Mouse (Mus musculus): ENCODE results near the gene Cenpc1. TPM values are rescaled to one million over a fixed set of nuclear protein-coding genes. Genes with fewer than 3 reads are reported as not detected.

Gene Cenpc1
- polyA plus RNA-seq, 1 experiment, result 3.2 TPM

DNA sequence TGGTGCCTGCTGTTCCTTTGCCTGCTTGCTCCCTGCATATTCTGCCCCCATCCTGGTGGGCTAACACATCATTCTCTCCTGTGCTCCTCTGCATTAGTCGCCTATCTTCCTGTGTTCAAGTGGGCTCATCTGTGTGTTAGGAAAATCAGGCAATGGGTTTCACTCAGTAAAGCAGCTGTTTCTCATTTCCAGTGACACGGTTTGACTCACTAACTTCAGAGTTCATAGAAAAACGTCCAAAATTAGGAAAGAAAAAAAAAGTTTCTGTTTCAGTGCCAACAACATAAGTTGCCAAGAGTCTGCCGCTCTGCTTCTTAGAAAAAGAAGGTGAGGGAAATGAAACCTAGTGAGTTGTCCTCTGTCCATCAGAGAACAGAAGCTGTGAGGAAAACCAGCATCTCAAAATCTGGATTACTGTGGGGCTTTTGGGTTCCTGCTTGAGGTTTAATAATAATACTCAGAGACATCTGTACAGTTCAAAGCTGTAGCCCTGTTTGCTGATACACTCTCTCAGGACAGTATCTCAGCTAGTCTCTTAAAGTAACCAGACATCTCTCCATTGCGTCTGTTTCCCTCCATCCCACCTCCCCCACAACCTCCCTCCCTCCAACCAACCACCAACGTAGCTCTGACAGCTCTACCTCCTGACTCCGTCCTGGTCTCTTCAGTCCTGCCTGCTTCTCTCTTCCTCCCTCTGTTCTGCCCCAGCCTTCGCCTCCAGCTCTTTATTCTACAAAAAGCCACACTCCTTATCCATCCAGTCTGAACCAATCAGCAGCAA lies 87.5 kb downstream of the Cenpc1 start:
- no peaks in the 10 kb centered on the region for H3K27me3 ChIP-seq (ENCODE audit: control insufficient read depth, insufficient read depth, low read length)
- no peaks in the 10 kb centered on the region for H3K4me1 ChIP-seq (ENCODE audit: control insufficient read depth, insufficient read depth, insufficient read length)
- no peak for DNase-seq (ENCODE audit: low read depth in 1 of 2, low spot score in 2 of 2)
- no peak overlapping the region for H3K4me3 ChIP-seq (ENCODE audit: extremely low read depth, insufficient read depth, insufficient read length)
- H3K27ac ChIP-seq (ENCODE audit: insufficient read depth, low read length), result no peak overlapping the region
- H3K36me3 ChIP-seq (ENCODE audit: control insufficient read depth, insufficient read depth, low read length), result no peaks in the 10 kb centered on the region
- TF ChIP-seq POLR2A (IDR thresholded peaks at IDR 0.05; ENCODE audit: low read depth, low read length), result no peak
- 65% methylated on average over 8 of the region's 8 CpGs for WGBS

DNA sequence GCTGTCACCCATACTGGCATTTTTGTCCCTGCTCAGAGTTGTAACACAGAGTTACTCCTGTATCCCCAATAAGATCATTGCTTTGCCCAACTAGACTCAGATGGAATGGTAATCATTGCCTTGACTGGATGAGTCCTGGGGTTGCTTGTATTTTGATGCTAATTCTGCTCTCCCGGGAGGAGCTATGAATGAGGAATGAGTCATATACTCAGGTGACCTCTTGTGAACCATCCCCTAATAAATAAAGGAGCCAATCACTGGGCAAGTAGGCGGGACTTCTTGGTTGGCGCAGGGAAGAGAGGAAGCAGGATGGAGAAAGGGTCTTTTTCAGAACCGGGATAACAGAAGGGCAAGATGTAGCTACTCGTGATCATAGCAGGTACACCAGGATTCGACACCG lies 102.6 kb downstream of the Cenpc1 start:
- H3K4me1 ChIP-seq (ENCODE audit: control insufficient read depth, insufficient read depth, insufficient read length), result no peaks in the 10 kb centered on the region
- no peaks in the 10 kb centered on the region for H3K36me3 ChIP-seq (ENCODE audit: control insufficient read depth, insufficient read depth, low read length)
- TF ChIP-seq POLR2A (IDR thresholded peaks at IDR 0.05; ENCODE audit: low read depth, low read length) (no peak), CTCF (IDR thresholded peaks at IDR 0.05; ENCODE audit: extremely low read depth, insufficient read depth, insufficient read length, insufficient replicate concordance) (no peak)
- no peak overlapping the region for H3K27ac ChIP-seq (ENCODE audit: insufficient read depth, low read length)
- DNase-seq (ENCODE audit: low read depth in 1 of 2, low spot score in 2 of 2), result no peak
- H3K4me3 ChIP-seq (ENCODE audit: extremely low read depth, insufficient read depth, insufficient read length), result no peak overlapping the region
- H3K27me3 ChIP-seq (ENCODE audit: control insufficient read depth, insufficient read depth, low read length), result no peaks in the 10 kb centered on the region
- WGBS, result 84% methylated on average over 7 of the region's 7 CpGs

Other genes starting within 250 kb of the Cenpc1 start
- 6.2 and 7.2 TPM in 2 replicates for gene Stap1, start 6.2 kb upstream of the Cenpc1 start, polyA plus RNA-seq (2012; rRNA removed)
- 0.85 and 0.86 TPM in 2 replicates for gene Uba6, start 107.2 kb upstream of the Cenpc1 start, polyA plus RNA-seq (2012; rRNA removed)
- not detected in 2 replicates for gene Gnrhr, start 132.3 kb upstream of the Cenpc1 start, polyA plus RNA-seq (2012; rRNA removed)
- not detected in 2 replicates for gene Tmprss11c, start 223.7 kb upstream of the Cenpc1 start, polyA plus RNA-seq (2012; rRNA removed)

Measured in spleen, adult 2 months (tissue).